Mouse (Mus musculus) intestine, postnatal 0 days (tissue): ENCODE measurements around the gene Rbks. TPM values are rescaled to one million over a fixed set of nuclear protein-coding genes. Genes with fewer than 3 reads are reported as not detected.

Source experiments
- ATAC-seq: fragments of 200-750 bp; cut with Nextera tagmentation; 2 replicates; pipeline ENCODE4 v1.8.0; 2017; ENCODE audit warnings: mild to moderate bottlenecking, moderate TSS enrichment, moderate library complexity
- H3K27ac ChIP-seq: fragments of 300-500 bp; sonication (generic); 2 replicates; pipeline ENCODE4 v1.5.1; 2014; ENCODE audit warnings: mild to moderate bottlenecking, low read depth, low read length, moderate library complexity
- H3K27me3 ChIP-seq: fragments of 300-500 bp; sonication (generic); replicated peaks from 2 replicates; pipeline ENCODE4 v1.6.1; 2014; ENCODE audit warnings: low read length, mixed read lengths; ENCODE audit not compliant: control insufficient read depth, insufficient read depth
- H3K36me3 ChIP-seq: fragments of 300-500 bp; sonication (generic); 2 replicates; pipeline ENCODE4 v1.6.1; 2014; ENCODE audit warnings: mild to moderate bottlenecking, moderate library complexity; ENCODE audit not compliant: control insufficient read depth, insufficient read depth
- H3K4me1 ChIP-seq: fragments of 300-500 bp; sonication (generic); replicated peaks from 2 replicates; pipeline ENCODE4 v1.6.1; 2014; ENCODE audit warnings: antibody characterized with exemption, low read length, mixed read lengths; ENCODE audit not compliant: control insufficient read depth, insufficient read depth
- H3K4me2 ChIP-seq: fragments of 300-500 bp; sonication (generic); replicated peaks from 2 replicates; pipeline ENCODE4 v1.6.1; 2014; ENCODE audit warnings: low read depth, mild to moderate bottlenecking, moderate library complexity
- H3K4me3 ChIP-seq: fragments of 300-500 bp; sonication (generic); 2 replicates; pipeline ENCODE4 v1.5.1; 2014; ENCODE audit warnings: low read depth, low read length
- H3K9ac ChIP-seq: fragments of 300-500 bp; sonication (generic); 2 replicates; pipeline ENCODE4 v1.6.1; 2014; ENCODE audit warnings: mild to moderate bottlenecking, low read depth, low read length
- H3K9me3 ChIP-seq: fragments of 300-500 bp; sonication (generic); 2 replicates; pipeline ENCODE4 v1.6.1; 2016; ENCODE audit warnings: mixed run types; ENCODE audit not compliant: control insufficient read depth
- CTCF ChIP-seq: sonication (generic); IDR thresholded peaks from 2 replicates; pipeline ENCODE4 v1.5.1; 2016; ENCODE audit warnings: low read depth, mild to moderate bottlenecking, control low read depth, antibody characterized with exemption, moderate library complexity
- WGBS: fragments of 180-500 bp; shearing (Covaris S2); extraction: QIAGEN DNeasy Blood & Tissue Kit; methylation state at CpG from one replicate; pipeline ENCODE4 v1.1.7; 2014; 5-methylcytosine and 5-hydroxymethylcytosine counted together
- polyA plus RNA-seq: library from polyadenylated mRNA; unstranded; fragments of >200 nt; fragmentation: Nextera tagmentation; extraction: Ambion mirVana; gene quantifications from 2 replicates; pipeline ENCODE4 v1.2.1, GENCODE M21; 2015

The Rbks gene
- polyA plus RNA-seq, 1 experiment from 2014 or later: 22.3 TPM

- H3K27ac ChIP-seq: no peak overlapping the region
- no peak overlapping the region for H3K4me3 ChIP-seq
- no peak overlapping the region for H3K4me2 ChIP-seq
- H3K9me3 ChIP-seq: no peaks in the 10 kb centered on the region
- no peak for TF ChIP-seq CTCF
- no peak for ATAC-seq
- H3K9ac ChIP-seq: no peak overlapping the region
- H3K4me1 ChIP-seq: no peaks in the 10 kb centered on the region
- H3K27me3 ChIP-seq: no peaks in the 10 kb centered on the region
- peaks cover 13% of the 10 kb centered on the region; the same call in 1 of the 2 replicates for H3K36me3 ChIP-seq
- WGBS: 37% methylated on average over 3 of the region's 3 CpGs
Observed at GRCm38 (mm10) chr5:31627117-31627516, 70.3 kb downstream of the Rbks start.

- ATAC-seq: no peak
- H3K36me3 ChIP-seq: peaks cover 48% of the 10 kb centered on the region
- 94% methylated on average over 3 of the region's 3 CpGs for WGBS
Observed at GRCm38 (mm10) chr5:31620326-31620725, 77.1 kb downstream of the Rbks start.

GRCm38 (mm10) chr5:31614339-31615025, 82.9 kb downstream of the Rbks start:
- Histone ChIP-seq H3K36me3 (peaks cover 31% of the 10 kb centered on the region), H3K9ac (peak overlapping the region; percentile 57; the same call in 1 of the 2 replicates), H3K4me2 (peak overlapping the region; percentile 70), H3K27me3 (no peaks in the 10 kb centered on the region), H3K4me3 (peak overlapping the region; percentile 59), H3K27ac (peak overlapping the region; percentile 94; the same call in 1 of the 2 replicates), H3K4me1 (no peaks in the 10 kb centered on the region), H3K9me3 (no peaks in the 10 kb centered on the region)
- no peak for ATAC-seq
- WGBS: 48% methylated on average over 6 of the region's 6 CpGs
- no peak for TF ChIP-seq CTCF

More at GRCm38 (mm10) chr5:31620326-31620725, 77.1 kb downstream of the Rbks start:
- Histone ChIP-seq H3K9ac (no peak overlapping the region), H3K9me3 (no peaks in the 10 kb centered on the region), H3K4me1 (no peaks in the 10 kb centered on the region), H3K4me3 (no peak overlapping the region), H3K4me2 (no peak overlapping the region), H3K27me3 (no peaks in the 10 kb centered on the region), H3K27ac (no peak overlapping the region)
- no peak for TF ChIP-seq CTCF

GRCm38 (mm10) chr5:31613852-31614286, 83.6 kb downstream of the Rbks start:
- peak; percentile 86 for ATAC-seq
- under 1% methylated on average over 37 of the region's 37 CpGs for WGBS
- TF ChIP-seq CTCF: peak; percentile 79

GRCm38 (mm10) chr5:31611186-31611585, 86.2 kb downstream of the Rbks start:
- no peaks in the 10 kb centered on the region for H3K4me1 ChIP-seq
- 97% methylated on average over 1 of the region's 1 CpGs for WGBS
- peaks cover 4% of the 10 kb centered on the region; the same call in 1 of the 2 replicates for H3K36me3 ChIP-seq
- no peak overlapping the region for H3K27ac ChIP-seq
- H3K27me3 ChIP-seq: no peaks in the 10 kb centered on the region
- H3K4me3 ChIP-seq: no peak overlapping the region
- ATAC-seq: no peak
- TF ChIP-seq CTCF: no peak
- no peak overlapping the region for H3K9ac ChIP-seq
- no peak overlapping the region for H3K4me2 ChIP-seq
- H3K9me3 ChIP-seq: no peaks in the 10 kb centered on the region

More at GRCm38 (mm10) chr5:31613852-31614286, 83.6 kb downstream of the Rbks start:
- H3K36me3 ChIP-seq: peaks cover 25% of the 10 kb centered on the region
- H3K27ac ChIP-seq: peak overlapping the region; percentile 94
- H3K27me3 ChIP-seq: no peaks in the 10 kb centered on the region
- peak overlapping the region; percentile 57 for H3K9ac ChIP-seq
- peak overlapping the region; percentile 70 for H3K4me2 ChIP-seq
- peak overlapping the region; percentile 59 for H3K4me3 ChIP-seq
- no peaks in the 10 kb centered on the region for H3K9me3 ChIP-seq
- no peaks in the 10 kb centered on the region for H3K4me1 ChIP-seq

GRCm38 (mm10) chr5:31610376-31611086, 86.9 kb downstream of the Rbks start:
- Histone ChIP-seq H3K4me1 (no peaks in the 10 kb centered on the region), H3K4me2 (no peak overlapping the region), H3K27ac (no peak overlapping the region), H3K36me3 (no peaks in the 10 kb centered on the region), H3K9me3 (no peaks in the 10 kb centered on the region), H3K9ac (no peak overlapping the region), H3K27me3 (no peaks in the 10 kb centered on the region), H3K4me3 (no peak overlapping the region)
- peak; percentile 22; the same call in 1 of the 2 replicates for ATAC-seq
- WGBS: 58% methylated on average over 13 of the region's 13 CpGs
- TF ChIP-seq CTCF: no peak
